Mouse (Mus musculus) intestine, embryonic 15.5 days (tissue): ENCODE data around the gene Ptprg. TPM values are rescaled to one million over a fixed set of nuclear protein-coding genes. Genes with fewer than 3 reads are reported as not detected.
"Not testable (repeated sequence)": the region's sequence is repeated elsewhere in the genome, so short reads cannot be mapped to it uniquely, and the experiment has no call there.

Experiments used
- ATAC-seq: fragments of 200-750 bp; cut with Nextera tagmentation; 2 replicates; pipeline ENCODE4 v1.8.0; 2017; ENCODE audit warnings: moderate TSS enrichment, moderate library complexity
- H3K27ac ChIP-seq: fragments of 300-500 bp; sonication (generic); 2 replicates; pipeline ENCODE4 v1.5.1; 2015; ENCODE audit warnings: mild to moderate bottlenecking, inconsistent platforms
- H3K27me3 ChIP-seq: fragments of 300-500 bp; sonication (generic); replicated peaks from 2 replicates; pipeline ENCODE4 v1.6.1; 2015; ENCODE audit warnings: inconsistent platforms
- H3K36me3 ChIP-seq: fragments of 300-500 bp; sonication (generic); 2 replicates; pipeline ENCODE4 v1.6.1; 2015; ENCODE audit warnings: inconsistent platforms
- H3K4me1 ChIP-seq: fragments of 300-500 bp; sonication (generic); replicated peaks from 2 replicates; pipeline ENCODE4 v1.6.1; 2015; ENCODE audit warnings: inconsistent platforms
- H3K4me2 ChIP-seq: fragments of 300-500 bp; sonication (generic); replicated peaks from 2 replicates; pipeline ENCODE4 v1.6.1; 2015; ENCODE audit warnings: mild to moderate bottlenecking, inconsistent platforms
- H3K4me3 ChIP-seq: fragments of 300-500 bp; sonication (generic); replicated peaks from 2 replicates; pipeline ENCODE4 v1.5.1; 2015; ENCODE audit warnings: inconsistent platforms
- H3K9ac ChIP-seq: fragments of 300-500 bp; sonication (generic); 2 replicates; pipeline ENCODE4 v1.6.1; 2015; ENCODE audit warnings: inconsistent platforms
- H3K9me3 ChIP-seq: fragments of 300-500 bp; sonication (generic); 2 replicates; pipeline ENCODE4 v1.6.1; 2016; ENCODE audit warnings: inconsistent platforms
- WGBS: fragments of 180-500 bp; shearing (Covaris S2); methylation state at CpG from one replicate; pipeline ENCODE4 v1.1.7; 2015; 5-methylcytosine and 5-hydroxymethylcytosine counted together
- polyA plus RNA-seq: library from polyadenylated mRNA; unstranded; fragments of >200 nt; fragmentation: Nextera tagmentation; extraction: Ambion mirVana; gene quantifications from 2 replicates; pipeline ENCODE4 v1.2.1, GENCODE M21; 2015

The Ptprg gene
- polyA plus RNA-seq, 1 experiment from 2014 or later = 18.7 TPM

DNA sequence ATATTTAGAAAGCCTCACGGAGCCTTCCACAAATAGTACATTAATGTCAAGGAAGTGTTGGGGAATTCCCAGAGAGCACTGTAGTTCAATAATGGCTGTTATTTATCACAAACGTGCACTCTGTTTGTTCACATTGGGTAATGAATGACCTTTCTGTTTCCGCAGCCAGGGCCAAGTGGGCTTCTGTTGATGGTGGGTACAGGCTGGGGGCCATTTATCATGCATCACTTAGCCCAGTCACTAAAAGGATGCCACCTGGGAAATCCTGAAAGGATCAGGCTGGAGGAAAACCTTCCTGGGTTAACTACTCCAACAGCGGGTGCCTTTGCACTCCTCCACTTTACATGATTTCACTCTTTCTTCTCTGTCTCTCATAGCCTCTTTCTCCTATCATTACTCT is 237.9 kb downstream of the Ptprg start:
- no peak overlapping the region for H3K27ac ChIP-seq
- WGBS = 41% methylated on average over 4 of the region's 4 CpGs
- no peak overlapping the region for H3K4me3 ChIP-seq
- H3K27me3 ChIP-seq = no peaks in the 10 kb centered on the region
- no peaks in the 10 kb centered on the region for H3K4me1 ChIP-seq
- H3K36me3 ChIP-seq = no peaks in the 10 kb centered on the region
- no peaks in the 10 kb centered on the region for H3K9me3 ChIP-seq
- no peak overlapping the region for H3K4me2 ChIP-seq
- H3K9ac ChIP-seq = no peak overlapping the region
- ATAC-seq = no peak

- ATAC-seq = no peak
- H3K9me3 ChIP-seq = no peaks in the 10 kb centered on the region
- H3K9ac ChIP-seq = no peak overlapping the region
- WGBS = 90% methylated on average over 3 of the region's 3 CpGs
- no peaks in the 10 kb centered on the region for H3K27me3 ChIP-seq
- H3K4me3 ChIP-seq = no peak overlapping the region
- no peak overlapping the region for H3K27ac ChIP-seq
- H3K4me2 ChIP-seq = no peak overlapping the region
- no peaks in the 10 kb centered on the region for H3K36me3 ChIP-seq
- no peaks in the 10 kb centered on the region for H3K4me1 ChIP-seq
Observed at GRCm38 (mm10) chr14:11793847-11794246, 240.5 kb downstream of the Ptprg start.

DNA sequence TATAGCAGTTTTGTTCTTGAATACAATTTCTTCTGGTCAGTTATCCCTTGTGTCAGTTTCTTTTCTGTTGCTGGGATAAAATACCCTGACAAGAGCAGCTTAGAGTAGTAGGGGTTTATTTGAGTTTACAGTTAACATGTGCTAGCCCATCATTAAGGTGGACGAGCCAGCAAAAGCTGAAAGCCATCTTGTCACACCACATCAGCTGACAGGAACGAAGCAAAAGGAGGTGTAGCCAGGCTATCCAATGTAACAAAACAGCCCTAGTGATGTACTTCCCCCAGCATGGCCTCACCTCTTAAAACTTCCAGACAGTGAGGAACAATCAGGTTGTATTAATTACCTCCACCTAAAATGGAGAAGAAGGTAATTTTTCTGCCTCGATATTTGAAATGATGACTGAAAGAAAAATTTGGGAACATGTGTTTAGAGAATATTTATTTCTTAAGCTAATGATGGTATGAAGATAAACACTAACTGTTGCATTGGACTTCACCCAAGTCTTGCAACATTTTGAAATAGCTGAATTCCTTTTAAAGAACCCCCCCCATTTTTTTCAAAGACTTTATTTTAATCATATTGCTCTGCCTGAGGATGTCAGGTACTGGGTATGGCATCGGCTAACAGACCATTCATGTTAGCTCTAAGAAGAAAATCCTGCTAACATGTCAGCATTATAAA is 249.2 kb downstream of the Ptprg start:
- Histone ChIP-seq H3K4me2 (no peak overlapping the region), H3K27ac (no peak overlapping the region), H3K36me3 (no peaks in the 10 kb centered on the region), H3K9ac (no peak overlapping the region), H3K4me3 (no peak overlapping the region), H3K4me1 (no peaks in the 10 kb centered on the region), H3K27me3 (no peaks in the 10 kb centered on the region), H3K9me3 (no peaks in the 10 kb centered on the region)
- 68% methylated on average over 4 of the region's 4 CpGs for WGBS
- ATAC-seq = no peak

GRCm38 (mm10) chr14:11806674-11807073 is 253.3 kb downstream of the Ptprg start:
- Histone ChIP-seq H3K4me1 (no peaks in the 10 kb centered on the region), H3K27ac (no peak overlapping the region), H3K9me3 (no peaks in the 10 kb centered on the region), H3K27me3 (no peaks in the 10 kb centered on the region), H3K4me2 (no peak overlapping the region), H3K4me3 (no peak overlapping the region), H3K9ac (no peak overlapping the region), H3K36me3 (no peaks in the 10 kb centered on the region)
- ATAC-seq = no peak
- 41% methylated on average over 5 of the region's 5 CpGs for WGBS

DNA sequence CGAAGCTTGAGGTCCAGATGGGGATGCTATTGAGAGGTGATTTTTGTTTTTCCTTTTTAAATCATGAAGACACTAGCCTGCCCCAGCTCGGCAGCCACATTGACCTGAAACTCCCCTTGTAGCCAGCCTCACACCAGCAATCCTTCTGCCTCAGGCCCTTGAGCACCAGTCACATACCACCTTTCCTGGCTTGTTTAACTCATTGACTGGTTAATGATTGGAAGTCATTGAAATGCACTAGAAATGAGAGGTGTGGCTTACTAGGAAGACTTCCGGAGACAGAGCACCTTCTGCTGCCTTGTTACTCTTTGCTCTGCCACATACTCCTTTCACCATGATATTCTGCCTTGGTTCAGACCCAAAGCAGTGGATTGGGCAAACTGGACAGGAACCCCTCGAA is 254.1 kb downstream of the Ptprg start:
- Histone ChIP-seq H3K4me3 (no peak overlapping the region), H3K27ac (no peak overlapping the region), H3K36me3 (no peaks in the 10 kb centered on the region), H3K4me2 (no peak overlapping the region), H3K9me3 (no peaks in the 10 kb centered on the region), H3K27me3 (no peaks in the 10 kb centered on the region), H3K9ac (no peak overlapping the region), H3K4me1 (no peaks in the 10 kb centered on the region)
- ATAC-seq = no peak
- WGBS = 57% methylated on average over 4 of the region's 4 CpGs

GRCm38 (mm10) chr14:11811142-11811761 is 257.9 kb downstream of the Ptprg start:
- H3K4me3 ChIP-seq = no peak overlapping the region
- no peak overlapping the region for H3K4me2 ChIP-seq
- H3K9me3 ChIP-seq = no peaks in the 10 kb centered on the region
- no peaks in the 10 kb centered on the region for H3K4me1 ChIP-seq
- H3K27me3 ChIP-seq = no peaks in the 10 kb centered on the region
- H3K9ac ChIP-seq = no peak overlapping the region
- H3K36me3 ChIP-seq = no peaks in the 10 kb centered on the region
- ATAC-seq = no peak
- no peak overlapping the region for H3K27ac ChIP-seq
- 72% methylated on average over 7 of the region's 7 CpGs for WGBS

- H3K4me2 ChIP-seq = no peak overlapping the region
- no peak overlapping the region for H3K4me3 ChIP-seq
- no peaks in the 10 kb centered on the region for H3K9me3 ChIP-seq
- no peaks in the 10 kb centered on the region for H3K4me1 ChIP-seq
- no peak overlapping the region for H3K9ac ChIP-seq
- no peaks in the 10 kb centered on the region for H3K36me3 ChIP-seq
- 91% methylated on average over 7 of the region's 7 CpGs for WGBS
- H3K27ac ChIP-seq = no peak overlapping the region
- ATAC-seq = no peak
- no peaks in the 10 kb centered on the region for H3K27me3 ChIP-seq
Observed at GRCm38 (mm10) chr14:11812291-11812690, 259.0 kb downstream of the Ptprg start.

DNA sequence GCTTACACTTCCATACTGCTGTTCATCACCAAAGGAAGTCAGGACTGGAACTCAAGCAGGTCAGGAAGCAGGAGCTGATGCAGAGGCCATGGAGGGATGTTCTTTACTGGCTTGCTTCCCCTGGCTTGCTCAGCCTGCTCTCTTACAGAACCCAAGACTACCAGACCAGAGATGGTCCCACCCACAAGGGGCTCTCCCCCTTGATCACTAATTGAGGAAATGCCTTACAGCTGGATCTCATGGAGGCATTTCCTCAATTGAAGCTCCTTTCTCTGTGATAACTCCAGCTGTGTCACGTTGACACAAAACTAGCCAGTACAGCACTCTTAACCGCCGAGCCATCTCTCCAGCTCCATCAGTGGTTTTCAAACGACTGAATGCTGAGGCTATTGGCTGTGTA is 261.5 kb downstream of the Ptprg start:
- H3K4me1 ChIP-seq, H3K4me3 ChIP-seq, H3K4me2 ChIP-seq, ATAC-seq, H3K36me3 ChIP-seq, H3K9ac ChIP-seq, H3K27me3 ChIP-seq, H3K9me3 ChIP-seq, H3K27ac ChIP-seq: not testable (repeated sequence)
- WGBS = 40% methylated on average over 4 of the region's 4 CpGs

DNA sequence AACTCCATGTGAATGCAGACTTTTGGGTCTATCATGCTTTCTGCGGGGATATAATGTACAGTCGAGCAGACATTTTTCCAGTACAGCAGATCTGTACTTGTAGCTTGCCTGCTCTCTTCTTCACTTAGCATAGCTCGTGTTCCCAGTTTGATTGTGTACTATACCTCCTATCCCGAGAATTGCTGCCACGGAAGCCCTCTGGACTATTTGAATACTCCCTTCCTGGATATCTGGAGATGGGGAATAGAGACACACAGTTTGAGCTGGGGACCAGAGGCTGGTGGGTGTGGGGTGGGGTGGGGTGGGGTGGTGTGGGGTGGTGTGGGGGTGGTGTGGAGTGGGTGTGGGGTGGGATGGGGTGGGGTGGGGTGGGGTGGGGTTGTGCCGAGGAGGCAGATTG is 263.9 kb downstream of the Ptprg start:
- no peak overlapping the region for H3K4me3 ChIP-seq
- no peaks in the 10 kb centered on the region for H3K27me3 ChIP-seq
- no peak overlapping the region for H3K27ac ChIP-seq
- no peaks in the 10 kb centered on the region for H3K36me3 ChIP-seq
- H3K4me1 ChIP-seq = no peaks in the 10 kb centered on the region
- 79% methylated on average over 6 of the region's 6 CpGs for WGBS
- H3K9ac ChIP-seq = no peak overlapping the region
- no peak for ATAC-seq
- H3K4me2 ChIP-seq = no peak overlapping the region
- H3K9me3 ChIP-seq = no peaks in the 10 kb centered on the region

DNA sequence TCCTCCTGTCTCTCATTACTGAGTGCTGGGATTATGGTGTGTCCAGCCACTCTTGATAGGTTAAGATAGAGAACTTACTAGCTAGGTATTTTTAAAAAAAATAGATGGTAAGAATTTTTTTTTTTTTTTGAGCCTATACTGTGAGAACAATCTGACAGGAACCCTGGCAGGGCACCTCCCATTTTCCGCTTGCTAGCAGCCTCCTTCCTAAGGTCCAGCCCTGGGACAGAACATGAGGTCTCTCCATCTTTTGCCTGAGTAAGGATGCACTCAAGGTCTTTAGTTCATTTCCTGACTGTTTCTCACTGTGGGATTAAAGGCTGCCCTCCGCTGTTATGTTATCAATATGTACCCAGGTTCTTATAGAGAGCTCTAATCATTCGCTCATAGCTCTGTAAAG is 264.7 kb downstream of the Ptprg start:
- Histone ChIP-seq H3K27ac (no peak overlapping the region), H3K27me3 (no peaks in the 10 kb centered on the region), H3K9me3 (no peaks in the 10 kb centered on the region), H3K9ac (no peak overlapping the region), H3K4me1 (no peaks in the 10 kb centered on the region), H3K4me3 (no peak overlapping the region), H3K36me3 (no peaks in the 10 kb centered on the region), H3K4me2 (no peak overlapping the region)
- 86% methylated on average over 3 of the region's 3 CpGs for whole genome bisulfite sequencing
- ATAC-seq = no peak

DNA sequence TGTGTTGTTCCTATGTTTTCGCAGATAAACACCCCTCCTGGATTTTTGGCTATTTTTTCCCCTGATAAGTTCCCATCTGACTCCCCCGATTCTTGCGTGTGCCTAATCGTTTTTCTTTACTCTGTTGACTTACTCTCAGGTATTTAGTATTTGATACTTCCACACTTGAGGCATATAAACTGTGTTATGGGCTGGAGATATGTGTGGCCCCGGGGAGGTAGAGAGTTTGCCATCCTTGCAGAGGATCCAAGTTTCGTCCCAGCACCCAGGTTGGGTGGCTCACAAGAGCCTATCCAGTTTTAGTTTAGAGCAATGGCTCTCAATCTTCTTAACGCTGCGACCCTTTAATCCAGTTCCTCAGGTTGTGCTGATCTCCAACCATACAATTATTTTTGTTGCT is 265.4 kb downstream of the Ptprg start:
- Histone ChIP-seq H3K27me3 (no peaks in the 10 kb centered on the region), H3K9ac (no peak overlapping the region), H3K36me3 (no peaks in the 10 kb centered on the region), H3K4me1 (no peaks in the 10 kb centered on the region), H3K4me3 (no peak overlapping the region), H3K9me3 (no peaks in the 10 kb centered on the region), H3K4me2 (no peak overlapping the region), H3K27ac (no peak overlapping the region)
- WGBS = 92% methylated on average over 8 of the region's 8 CpGs
- ATAC-seq = no peak

- Histone ChIP-seq H3K9me3 (no peaks in the 10 kb centered on the region), H3K27ac (no peak overlapping the region), H3K4me2 (no peak overlapping the region), H3K27me3 (no peaks in the 10 kb centered on the region), H3K4me1 (no peaks in the 10 kb centered on the region), H3K36me3 (no peaks in the 10 kb centered on the region), H3K9ac (no peak overlapping the region), H3K4me3 (no peak overlapping the region)
- 78% methylated on average over 2 of the region's 2 CpGs for WGBS
- ATAC-seq = no peak
Observed at GRCm38 (mm10) chr14:11819326-11819725, 266.0 kb downstream of the Ptprg start.
